In genomic region chr15:64035316-64035715, GRCm38 (mm10) we compare ENCODE assay signal across 25 mouse cellular contexts.
"Had no signal": no experiment of that assay in that cellular context is flagged by ENCODE, and none has a peak within 500 bp of the region (broad histone marks: within the 10 kb centered on the region; RNA-seq: fewer than 3 reads in every experiment).

No protein-coding gene starts in this region.

- ATAC-seq: hindbrain, postnatal 0 days; intestine, embryonic 16.5 days had no signal

- H3K27ac ChIP-seq: gastrocnemius, adult 2 months; heart, adult 2 months; heart, embryonic 13.5 days; heart, embryonic 15.5 days; hindbrain, embryonic 13.5 days; hindbrain, embryonic 15.5 days; hindbrain, postnatal 0 days; kidney, embryonic 15.5 days; kidney, postnatal 0 days; limb, embryonic 13.5 days; limb, embryonic 15.5 days had no signal

- H3K4me3 ChIP-seq: gastrocnemius, adult 2 months; heart, adult 2 months; heart, embryonic 13.5 days; heart, embryonic 15.5 days; hindbrain, embryonic 13.5 days; hindbrain, embryonic 15.5 days; kidney, embryonic 15.5 days; limb, embryonic 13.5 days; limb, embryonic 15.5 days had no signal

- H3K27me3 ChIP-seq: heart, embryonic 13.5 days; heart, embryonic 15.5 days; hindbrain, embryonic 13.5 days; hindbrain, embryonic 15.5 days; kidney, embryonic 15.5 days; limb, embryonic 13.5 days; limb, embryonic 15.5 days had no signal

- DNase-seq: gastrocnemius, adult 2 months; gastrocnemius, postnatal 10 days; gastrocnemius, postnatal 25 days; heart, adult 11 months; heart, adult 2 months; heart, postnatal 14 days; heart, postnatal 36 days; kidney, adult 11 months; kidney, adult 2 months; kidney, adult 9 months; kidney, postnatal 14 days; kidney, postnatal 36 days; layer of hippocampus, adult 9-11 months; layer of hippocampus, postnatal 36 days; left cerebral cortex, postnatal 4 days had no signal
